Mouse (Mus musculus): Measurements from ENCODE around the gene Rhbdl3. TPM values are rescaled to one million over a fixed set of nuclear protein-coding genes. Genes with fewer than 3 reads are reported as not detected.

Gene Rhbdl3
- total RNA-seq, 1 experiment, result 1.3 TPM

DNA sequence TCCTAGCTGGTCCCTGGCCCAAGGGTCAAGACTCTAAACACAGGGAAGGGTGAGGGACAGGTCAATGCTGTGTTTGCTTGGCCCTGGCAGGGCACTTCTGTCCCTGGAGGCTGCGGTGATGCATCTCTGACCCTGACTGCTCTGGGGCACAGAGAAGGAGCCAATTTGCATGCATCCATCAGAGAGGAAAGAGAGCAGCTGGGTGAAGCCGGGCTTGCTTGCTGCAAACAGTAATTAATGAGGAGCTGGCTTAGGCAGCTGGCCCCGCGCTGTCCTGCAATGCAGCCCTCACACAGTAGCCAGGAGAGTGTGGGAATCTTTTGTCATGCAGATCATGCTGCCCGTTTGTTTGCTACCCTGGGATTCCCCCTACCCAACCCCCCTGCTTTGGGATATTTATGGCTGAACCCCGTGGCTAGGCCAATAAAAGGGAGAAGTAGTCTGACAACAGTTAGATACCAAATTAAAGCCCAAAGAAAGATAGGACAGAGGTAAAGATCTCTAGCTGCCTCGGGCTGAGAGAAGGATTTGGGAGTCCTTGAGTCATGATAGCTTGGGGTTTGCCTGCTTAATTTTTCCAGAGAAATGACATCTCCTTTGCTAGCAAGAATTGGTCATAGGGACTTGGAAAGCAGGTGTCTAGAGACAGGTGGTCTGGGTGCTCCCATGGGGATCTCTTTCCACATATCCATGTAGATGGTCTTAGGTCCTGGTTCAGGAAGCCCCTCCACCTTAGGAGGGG is 35.1 kb downstream of the Rhbdl3 start:
- H3K4me3 ChIP-seq (ENCODE audit: insufficient read depth in 1 of 2, low read depth in 1 of 2, low read length in 2 of 2, poor library complexity in 1 of 2, severe bottlenecking in 1 of 2), result no peak overlapping the region

DNA sequence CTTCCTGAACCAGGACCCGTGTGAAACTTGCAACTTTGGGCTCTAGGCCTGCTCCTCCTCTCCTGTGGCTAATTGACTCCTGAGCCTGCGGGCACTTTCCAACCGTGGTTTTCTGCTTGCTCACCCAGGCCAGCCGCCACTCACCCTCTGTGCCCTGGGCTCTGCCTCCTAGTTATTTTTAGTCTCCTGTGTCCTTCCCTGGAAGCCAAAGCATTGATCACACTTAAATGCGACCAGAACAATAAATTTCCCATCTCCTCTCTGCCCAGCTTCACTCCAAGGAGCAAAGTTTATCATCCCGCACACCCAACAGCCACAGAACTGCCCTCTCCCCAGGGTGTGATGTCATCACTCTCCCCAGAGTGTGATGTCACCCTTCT is 35.6 kb downstream of the Rhbdl3 start:
- H3K9me3 ChIP-seq (ENCODE audit: control insufficient read depth, insufficient read depth, low read depth, low read length), result no peaks in the 10 kb centered on the region
- H3K4me1 ChIP-seq (ENCODE audit: control insufficient read depth in 2 of 2, insufficient read depth in 2 of 2, low read length in 2 of 2, poor library complexity in 1 of 2), result peaks cover 4 to 22% of the 10 kb centered on the region in 2 experiments; a peak in 2 of 4 replicates
- no peak overlapping the region for H3K9ac ChIP-seq (ENCODE audit: insufficient read depth, low read depth, low read length, poor library complexity, severe bottlenecking)
- H3K4me3 ChIP-seq (ENCODE audit: insufficient read depth in 1 of 2, low read depth in 1 of 2, low read length in 2 of 2, poor library complexity in 1 of 2, severe bottlenecking in 1 of 2), result no peak overlapping the region
- no peak for DNase-seq (ENCODE audit: low read depth, low spot score)
- no peak overlapping the region for H3K27ac ChIP-seq (ENCODE audit: insufficient read depth, low read depth, low read length, poor library complexity, severe bottlenecking)
- TF ChIP-seq ZNF384 (IDR thresholded peaks at IDR 0.05; ENCODE audit: low read depth, low read length) (no peak), ZC3H11A (IDR thresholded peaks at IDR 0.05; ENCODE audit: borderline replicate concordance, low read depth, low read length) (no peak), MAFK (IDR thresholded peaks at IDR 0.05; ENCODE audit: insufficient read depth, low read depth, low read length) (no peak), CHD2 (IDR thresholded peaks at IDR 0.05; ENCODE audit: low read depth, low read length) (no peak), HCFC1 (IDR thresholded peaks at IDR 0.05; ENCODE audit: borderline replicate concordance, insufficient read depth, low read length) (no peak)
- in situ Hi-C loops (cut with MboI; ENCODE audit: low sequenced_read_pairs in 2 of 2, unreplicated experiment in 2 of 2), result no loop called here
- no peaks in the 10 kb centered on the region for H3K36me3 ChIP-seq (ENCODE audit: control insufficient read depth, insufficient read depth, low read length, poor library complexity, severe bottlenecking)

More for the DNA sequence above, 35.1 kb downstream of the Rhbdl3 start:
- H3K36me3 ChIP-seq (ENCODE audit: control insufficient read depth, insufficient read depth, low read length, poor library complexity, severe bottlenecking), result no peaks in the 10 kb centered on the region
- H3K9ac ChIP-seq (ENCODE audit: insufficient read depth, low read depth, low read length, poor library complexity, severe bottlenecking), result no peak overlapping the region
- peaks cover 4 to 22% of the 10 kb centered on the region in 2 experiments; a peak in 2 of 4 replicates for H3K4me1 ChIP-seq (ENCODE audit: control insufficient read depth in 2 of 2, insufficient read depth in 2 of 2, low read length in 2 of 2, poor library complexity in 1 of 2)
- TF ChIP-seq ZC3H11A (IDR thresholded peaks at IDR 0.05; ENCODE audit: borderline replicate concordance, low read depth, low read length), result no peak
- no peak for TF ChIP-seq HCFC1 (IDR thresholded peaks at IDR 0.05; ENCODE audit: borderline replicate concordance, insufficient read depth, low read length)
- TF ChIP-seq ZNF384 (IDR thresholded peaks at IDR 0.05; ENCODE audit: low read depth, low read length), result no peak
- no peak for TF ChIP-seq MAFK (IDR thresholded peaks at IDR 0.05; ENCODE audit: insufficient read depth, low read depth, low read length)
- TF ChIP-seq CHD2 (IDR thresholded peaks at IDR 0.05; ENCODE audit: low read depth, low read length), result no peak
- no peak overlapping the region for H3K27ac ChIP-seq (ENCODE audit: insufficient read depth, low read depth, low read length, poor library complexity, severe bottlenecking)
- in situ Hi-C loops (cut with MboI; ENCODE audit: low sequenced_read_pairs in 2 of 2, unreplicated experiment in 2 of 2), result no loop called here
- H3K9me3 ChIP-seq (ENCODE audit: control insufficient read depth, insufficient read depth, low read depth, low read length), result no peaks in the 10 kb centered on the region
- no peak for DNase-seq (ENCODE audit: low read depth, low spot score)

DNA sequence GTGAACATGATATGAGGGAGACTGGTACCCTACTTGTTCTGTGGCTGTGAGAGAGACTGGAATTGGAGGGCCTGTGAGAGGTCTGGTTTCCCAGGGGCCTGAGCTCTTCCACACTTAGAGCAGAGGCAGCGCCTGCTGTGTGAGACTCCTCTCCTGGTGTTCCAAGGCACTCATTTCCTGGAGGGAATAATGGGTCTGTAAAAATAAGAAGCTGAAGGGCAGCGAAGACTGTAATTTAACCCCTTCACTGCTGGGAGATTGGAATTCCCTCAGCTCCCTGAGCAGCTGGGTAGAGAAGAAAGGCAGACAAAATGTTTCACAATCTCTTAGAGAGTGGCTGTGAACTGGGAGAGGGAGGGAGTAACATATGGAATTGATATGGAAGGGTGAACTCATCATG is 41.8 kb downstream of the Rhbdl3 start:
- TF ChIP-seq CHD2 (IDR thresholded peaks at IDR 0.05; ENCODE audit: low read depth, low read length), result no peak
- no peak for TF ChIP-seq MAFK (IDR thresholded peaks at IDR 0.05; ENCODE audit: insufficient read depth, low read depth, low read length)
- no peak for TF ChIP-seq HCFC1 (IDR thresholded peaks at IDR 0.05; ENCODE audit: borderline replicate concordance, insufficient read depth, low read length)
- in situ Hi-C loops (cut with MboI; ENCODE audit: low sequenced_read_pairs in 2 of 2, unreplicated experiment in 2 of 2), result no loop called here
- no peaks in the 10 kb centered on the region for H3K36me3 ChIP-seq (ENCODE audit: control insufficient read depth, insufficient read depth, low read length, poor library complexity, severe bottlenecking)
- no peak overlapping the region for H3K9ac ChIP-seq (ENCODE audit: insufficient read depth, low read depth, low read length, poor library complexity, severe bottlenecking)
- H3K9me3 ChIP-seq (ENCODE audit: control insufficient read depth, insufficient read depth, low read depth, low read length), result no peaks in the 10 kb centered on the region
- no peak for DNase-seq (ENCODE audit: low read depth, low spot score)
- H3K4me3 ChIP-seq (ENCODE audit: insufficient read depth in 1 of 2, low read depth in 1 of 2, low read length in 2 of 2, poor library complexity in 1 of 2, severe bottlenecking in 1 of 2), result no peak overlapping the region
- no peak overlapping the region for H3K27ac ChIP-seq (ENCODE audit: insufficient read depth, low read depth, low read length, poor library complexity, severe bottlenecking)
- peaks cover 0 to under 1% of the 10 kb centered on the region in 2 experiments; a peak in 2 of 4 replicates for H3K4me1 ChIP-seq (ENCODE audit: control insufficient read depth in 2 of 2, insufficient read depth in 2 of 2, low read length in 2 of 2, poor library complexity in 1 of 2)

DNA sequence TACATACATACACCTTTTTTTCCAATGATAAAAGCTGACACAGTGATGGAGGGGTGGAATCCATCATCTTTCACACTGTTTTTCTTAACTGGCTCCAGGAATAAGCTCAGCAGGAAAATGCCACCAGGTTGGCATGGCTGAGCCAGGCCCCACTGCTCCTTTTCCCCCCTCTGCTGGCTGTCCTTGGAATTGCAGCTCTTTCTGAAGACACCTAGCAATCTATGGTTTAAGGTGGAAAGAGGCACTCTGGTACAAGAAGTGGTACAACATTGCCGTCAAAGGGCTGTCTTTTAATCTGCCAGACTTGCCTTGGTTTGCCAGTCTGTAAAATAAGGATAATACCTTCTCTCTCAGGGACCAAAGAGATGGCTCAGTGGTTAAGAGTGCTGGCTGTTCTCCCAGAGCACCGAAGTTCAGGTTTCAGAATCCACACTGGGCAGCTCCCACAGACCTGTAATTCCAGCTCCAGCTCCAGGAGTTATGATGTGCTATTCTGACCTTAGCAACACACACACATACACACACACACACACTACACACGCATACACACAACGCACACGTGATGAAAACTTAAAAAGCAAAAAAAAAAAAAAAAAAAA is 51.2 kb downstream of the Rhbdl3 start:
- Histone ChIP-seq H3K27ac (ENCODE audit: insufficient read depth, low read depth, low read length, poor library complexity, severe bottlenecking) (no peak overlapping the region), H3K36me3 (ENCODE audit: control insufficient read depth, insufficient read depth, low read length, poor library complexity, severe bottlenecking) (no peaks in the 10 kb centered on the region), H3K4me1 (ENCODE audit: control insufficient read depth in 2 of 2, insufficient read depth in 2 of 2, low read length in 2 of 2, poor library complexity in 1 of 2) (no peaks in the 10 kb centered on the region), H3K9me3 (ENCODE audit: control insufficient read depth, insufficient read depth, low read depth, low read length) (no peaks in the 10 kb centered on the region), H3K4me3 (ENCODE audit: insufficient read depth in 1 of 2, low read depth in 1 of 2, low read length in 2 of 2, poor library complexity in 1 of 2, severe bottlenecking in 1 of 2) (no peak overlapping the region), H3K9ac (ENCODE audit: insufficient read depth, low read depth, low read length, poor library complexity, severe bottlenecking) (no peak overlapping the region)
- DNase-seq (ENCODE audit: low read depth, low spot score), result peak; percentile 69
- in situ Hi-C loops (cut with MboI; ENCODE audit: low sequenced_read_pairs in 2 of 2, unreplicated experiment in 2 of 2), result no loop called here
- peak; percentile 65; the same call in 1 of the 2 replicates for TF ChIP-seq ZC3H11A (IDR thresholded peaks at IDR 0.05; ENCODE audit: borderline replicate concordance, low read depth, low read length)
- no peak for TF ChIP-seq HCFC1 (IDR thresholded peaks at IDR 0.05; ENCODE audit: borderline replicate concordance, insufficient read depth, low read length)
